ENCODE assay signal across 11 mouse cellular contexts in genomic region chr15:95880616-95881151, GRCm38 (mm10).
A peak's percentile ranks its signal among the peaks of the same experiment; 100 is the strongest.
DNase-seq lines count a peak whose midpoint lies in the region; ATAC-seq and TF ChIP-seq lines count a peak whose summit lies in the region.
"Had no signal": no experiment of that assay in that cellular context is flagged by ENCODE, and none has a peak within 500 bp of the region (broad histone marks: within the 10 kb centered on the region; RNA-seq: fewer than 3 reads in every experiment).

No protein-coding gene starts in this region.

- no peaks in the 10 kb centered on the region for H3K9me3 ChIP-seq in lung, embryonic 14.5 days (ENCODE audit: low read depth, low read length)
- H3K9me3 ChIP-seq: limb, embryonic 15.5 days had no signal

- peak; percentile 69; the same call in 1 of the 2 replicates for ATAC-seq in lung, embryonic 14.5 days (ENCODE audit: insufficient read depth)
- no peak for ATAC-seq in erythroblast, adult 5-6 weeks (replicated peaks; ENCODE audit: low FRiP score, poor library complexity, severe bottlenecking)
- ATAC-seq: Patski had no signal

- no peak for TF ChIP-seq CTCF in lung, embryonic 14.5 days (IDR thresholded peaks at IDR 0.05; ENCODE audit: low read depth)

- DNase-seq in ZHBTc4 (ENCODE audit: low read depth, low spot score) = peak; percentile 19
- peak; percentile 98 for DNase-seq in heart, adult 11 months
- peak; percentile 33 for DNase-seq in kidney, adult 18-20 months
- peak; percentile 63 for DNase-seq in lung, embryonic 14.5 days
- DNase-seq in left cerebral cortex, postnatal 14 days (ENCODE audit: low spot score in 2 of 2) = no peak
- no peak for DNase-seq in right cerebral cortex, adult 18-20 months
- no peak for DNase-seq in layer of hippocampus, postnatal 14 days (ENCODE audit: low spot score in 2 of 2)

- H3K36me3 ChIP-seq in lung, embryonic 14.5 days (ENCODE audit: insufficient read depth) = no peaks in the 10 kb centered on the region
- H3K36me3 ChIP-seq: limb, embryonic 15.5 days had no signal

- H3K4me2 ChIP-seq in lung, embryonic 14.5 days = peak overlapping the region; percentile 32
- H3K4me2 ChIP-seq: limb, embryonic 15.5 days had no signal

- H3K27ac ChIP-seq in lung, embryonic 14.5 days (ENCODE audit: low read depth) = peak overlapping the region; percentile 65; the same call in 1 of the 2 replicates
- H3K27ac ChIP-seq: limb, embryonic 15.5 days had no signal

- no peak overlapping the region for H3K9ac ChIP-seq in lung, embryonic 14.5 days
- H3K9ac ChIP-seq: limb, embryonic 15.5 days had no signal

- H3K4me3 ChIP-seq in lung, embryonic 14.5 days (ENCODE audit: low read depth, low read length) = no peak overlapping the region
- H3K4me3 ChIP-seq: erythroblast, embryonic 14.5 days; limb, embryonic 15.5 days had no signal

- H3K27me3 ChIP-seq in lung, embryonic 14.5 days (ENCODE audit: insufficient read depth, low read length) = no peaks in the 10 kb centered on the region
- H3K27me3 ChIP-seq: limb, embryonic 15.5 days; Patski had no signal

- WGBS in lung, embryonic 14.5 days = 7% methylated on average over 10 of the region's 10 CpGs

- intact Hi-C loops in left cerebral cortex, postnatal 14 days (cut with DNase I) = no loop called here

- H3K4me1 ChIP-seq in lung, embryonic 14.5 days (ENCODE audit: insufficient read depth) = peaks cover 21% of the 10 kb centered on the region

Comparison
In these comparisons a context has a peak if more than half of its experiments do, and no peak if none do; other contexts are left out.
1. DNase-seq: peak in ZHBTc4 (single experiment), heart, adult 11 months (single experiment), kidney, adult 18-20 months (single experiment) and lung, embryonic 14.5 days (single experiment); none in left cerebral cortex, postnatal 14 days (0 of 2), right cerebral cortex, adult 18-20 months (single experiment) and layer of hippocampus, postnatal 14 days (0 of 2).